In genomic region chr4:124203736-124204135, GRCm38 (mm10) we compare ENCODE assay signal across 13 mouse cellular contexts.
DNase-seq lines count a peak whose midpoint lies in the region; ATAC-seq and TF ChIP-seq lines count a peak whose summit lies in the region.
"Had no signal": no experiment of that assay in that cellular context is flagged by ENCODE, and none has a peak within 500 bp of the region (broad histone marks: within the 10 kb centered on the region; RNA-seq: fewer than 3 reads in every experiment).

No protein-coding gene starts in this region.

- no peak overlapping the region for H3K4me3 ChIP-seq in layer of hippocampus, adult 2 months
- no peak overlapping the region for H3K4me3 ChIP-seq in ES-E14 (ENCODE audit: insufficient read depth in 1 of 2, low read depth in 1 of 2, low read length in 2 of 2, poor library complexity in 1 of 2, severe bottlenecking in 1 of 2)
- no peak overlapping the region for H3K4me3 ChIP-seq in liver, postnatal 0 days (ENCODE audit: low read depth, low read length)
- H3K4me3 ChIP-seq in hindbrain, embryonic 16.5 days (ENCODE audit: low read length): no peak overlapping the region
- no peak overlapping the region for H3K4me3 ChIP-seq in midbrain, embryonic 15.5 days
- H3K4me3 ChIP-seq: limb, embryonic 12.5 days had no signal

- in situ Hi-C loops in ES-E14 (cut with MboI; ENCODE audit: low sequenced_read_pairs in 2 of 2, unreplicated experiment in 2 of 2): no loop called here

- H3K4me1 ChIP-seq in ES-E14 (ENCODE audit: control insufficient read depth in 2 of 2, insufficient read depth in 2 of 2, low read length in 2 of 2, poor library complexity in 1 of 2): no peaks in the 10 kb centered on the region
- H3K4me1 ChIP-seq in liver, postnatal 0 days (ENCODE audit: insufficient read depth): no peaks in the 10 kb centered on the region
- peaks cover 7% of the 10 kb centered on the region; the same call in 1 of the 2 replicates for H3K4me1 ChIP-seq in hindbrain, embryonic 16.5 days (ENCODE audit: control insufficient read depth, insufficient read depth, low read depth, low read length)
- peaks cover 12% of the 10 kb centered on the region for H3K4me1 ChIP-seq in midbrain, embryonic 15.5 days

- no peaks in the 10 kb centered on the region for H3K36me3 ChIP-seq in ES-E14 (ENCODE audit: control insufficient read depth, insufficient read depth, low read length, poor library complexity, severe bottlenecking)
- H3K36me3 ChIP-seq in liver, postnatal 0 days (replicated peaks; ENCODE audit: insufficient read depth, low read length): no peaks in the 10 kb centered on the region
- no peaks in the 10 kb centered on the region for H3K36me3 ChIP-seq in hindbrain, embryonic 16.5 days (ENCODE audit: control insufficient read depth, insufficient read depth, low read length)
- no peaks in the 10 kb centered on the region for H3K36me3 ChIP-seq in midbrain, embryonic 15.5 days (replicated peaks)
- H3K36me3 ChIP-seq: limb, embryonic 12.5 days had no signal

- H3K4me2 ChIP-seq in liver, postnatal 0 days (ENCODE audit: low read depth, low read length): no peak overlapping the region
- no peak overlapping the region for H3K4me2 ChIP-seq in hindbrain, embryonic 16.5 days (ENCODE audit: low read length)
- H3K4me2 ChIP-seq in midbrain, embryonic 15.5 days: no peak overlapping the region
- H3K4me2 ChIP-seq: heart, embryonic 11.5 days; limb, embryonic 12.5 days; midbrain, embryonic 11.5 days had no signal

- no peak overlapping the region for H3K27ac ChIP-seq in layer of hippocampus, adult 2 months
- H3K27ac ChIP-seq in ES-E14 (ENCODE audit: insufficient read depth, low read depth, low read length, poor library complexity, severe bottlenecking): no peak overlapping the region
- no peak overlapping the region for H3K27ac ChIP-seq in liver, postnatal 0 days (ENCODE audit: low read depth)
- no peak overlapping the region for H3K27ac ChIP-seq in hindbrain, embryonic 16.5 days (ENCODE audit: low read depth, low read length)
- H3K27ac ChIP-seq in midbrain, embryonic 15.5 days: no peak overlapping the region
- H3K27ac ChIP-seq: limb, embryonic 12.5 days had no signal

- peak; percentile 74 for TF ChIP-seq CTCF in layer of hippocampus, adult 2 months (conservative IDR thresholded peaks at IDR 0.05)
- peak; percentile 65 for TF ChIP-seq CTCF in liver, postnatal 0 days (IDR thresholded peaks at IDR 0.05; ENCODE audit: low read depth)

- no peaks in the 10 kb centered on the region for H3K27me3 ChIP-seq in liver, postnatal 0 days (ENCODE audit: insufficient read depth, low read length)
- no peaks in the 10 kb centered on the region for H3K27me3 ChIP-seq in hindbrain, embryonic 16.5 days (replicated peaks; ENCODE audit: control insufficient read depth, insufficient read depth, low read length)
- H3K27me3 ChIP-seq in midbrain, embryonic 15.5 days (replicated peaks): no peaks in the 10 kb centered on the region

- DNase-seq in cerebellum, postnatal 10 days: peak; percentile 44 to 53
- no peak for DNase-seq in cerebellum, adult 8-10 months
- DNase-seq in layer of hippocampus, adult 2 months (ENCODE audit: low spot score in 2 of 2): no peak
- no peak for DNase-seq in layer of hippocampus, adult 11-12 months (ENCODE audit: low spot score)
- peak; percentile 44 for DNase-seq in ES-E14 (ENCODE audit: low read depth, low spot score)
- peak; percentile 24 for DNase-seq in liver, postnatal 0 days
- DNase-seq: adrenal gland, postnatal 10 days had no signal

- no peak overlapping the region for H3K9ac ChIP-seq in ES-E14 (ENCODE audit: insufficient read depth, low read depth, low read length, poor library complexity, severe bottlenecking)
- no peak overlapping the region for H3K9ac ChIP-seq in liver, postnatal 0 days (replicated peaks)
- no peak overlapping the region for H3K9ac ChIP-seq in hindbrain, embryonic 16.5 days (ENCODE audit: low read depth, low read length)
- no peak overlapping the region for H3K9ac ChIP-seq in midbrain, embryonic 15.5 days
- H3K9ac ChIP-seq: limb, embryonic 12.5 days had no signal

- no peak for TF ChIP-seq EP300 in liver, postnatal 0 days (IDR thresholded peaks at IDR 0.05; ENCODE audit: low read depth)

- WGBS in liver, postnatal 0 days (ENCODE audit: insufficient replicate concordance): 72% methylated on average over 2 of the region's 2 CpGs
- WGBS in hindbrain, embryonic 16.5 days: 74% methylated on average over 2 of the region's 2 CpGs
- 79% methylated on average over 2 of the region's 2 CpGs for WGBS in midbrain, embryonic 15.5 days

- H3K9me3 ChIP-seq in ES-E14 (ENCODE audit: control insufficient read depth, insufficient read depth, low read depth, low read length): no peaks in the 10 kb centered on the region
- H3K9me3 ChIP-seq in liver, postnatal 0 days (ENCODE audit: low read length): no peaks in the 10 kb centered on the region
- H3K9me3 ChIP-seq in hindbrain, embryonic 16.5 days (ENCODE audit: control insufficient read depth, low read length): no peaks in the 10 kb centered on the region; the same call in 1 of the 2 replicates
- no peaks in the 10 kb centered on the region for H3K9me3 ChIP-seq in midbrain, embryonic 15.5 days

- ATAC-seq in liver, postnatal 0 days: no peak
- no peak for ATAC-seq in hindbrain, embryonic 16.5 days
- no peak for ATAC-seq in midbrain, embryonic 15.5 days (replicated peaks)
- ATAC-seq: forebrain, embryonic 14.5 days had no signal

TF ChIP-seq in ES-E14, 5 proteins besides CTCF, POLR2A, EP300 and RAD21:
- TF ChIP-seq HCFC1 (IDR thresholded peaks at IDR 0.05; ENCODE audit: borderline replicate concordance, insufficient read depth, low read length): no peak
- TF ChIP-seq MAFK (IDR thresholded peaks at IDR 0.05; ENCODE audit: insufficient read depth, low read depth, low read length): no peak
- TF ChIP-seq ZNF384 (IDR thresholded peaks at IDR 0.05; ENCODE audit: low read depth, low read length): no peak
- TF ChIP-seq CHD2 (IDR thresholded peaks at IDR 0.05; ENCODE audit: low read depth, low read length): no peak
- TF ChIP-seq ZC3H11A (IDR thresholded peaks at IDR 0.05; ENCODE audit: borderline replicate concordance, low read depth, low read length): peak; percentile 21; the same call in 1 of the 2 replicates

Comparison
In these comparisons a context has a peak if more than half of its experiments do, and no peak if none do; other contexts are left out.
1. DNase-seq: peak in cerebellum, postnatal 10 days (2 of 2), ES-E14 (single experiment) and liver, postnatal 0 days (single experiment); none in cerebellum, adult 8-10 months (single experiment), layer of hippocampus, adult 2 months (0 of 2) and layer of hippocampus, adult 11-12 months (single experiment).